Mouse (Mus musculus) adrenal gland, adult 8-10 months (tissue): ENCODE measurements around the gene Bag5. TPM values are rescaled to one million over a fixed set of nuclear protein-coding genes. Genes with fewer than 3 reads are reported as not detected.
"Not testable (repeated sequence)": the region's sequence is repeated elsewhere in the genome, so short reads cannot be mapped to it uniquely, and the experiment has no call there.

Experiments used
- DNase-seq: peaks from one replicate; pipeline ENCODE4 v3.0.0; 2022
- total RNA-seq, 4 experiments: library from RNA; stranded (reverse); gene quantifications; 2 replicates each; pipeline ENCODE4 v1.2.4; 2022

Bag5 gene
- total RNA-seq, 4 experiments from 2014 or later = 39.2 to 41.7 (median 40.0) TPM

DNA sequence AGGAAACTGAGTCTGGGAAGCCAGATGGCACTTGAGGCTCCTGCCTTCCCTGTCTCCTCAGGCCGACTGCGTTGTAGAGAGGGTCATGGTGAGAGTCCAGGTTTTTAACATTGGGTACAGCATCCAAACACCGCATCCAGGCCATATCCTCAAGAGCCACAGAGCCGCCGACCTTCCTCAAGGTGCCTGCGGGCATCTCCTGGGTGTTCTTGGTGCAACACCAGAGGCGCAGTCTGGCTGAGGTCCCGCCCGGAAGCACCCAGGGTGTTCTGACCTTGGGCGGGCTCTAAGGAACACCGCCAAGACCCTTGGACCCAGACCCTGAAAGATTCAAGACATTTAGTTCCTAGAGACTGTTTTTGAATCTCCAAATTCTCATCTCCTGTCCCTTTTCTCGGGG lies 40.5 kb downstream of the Bag5 start:
- no peak for DNase-seq

DNA sequence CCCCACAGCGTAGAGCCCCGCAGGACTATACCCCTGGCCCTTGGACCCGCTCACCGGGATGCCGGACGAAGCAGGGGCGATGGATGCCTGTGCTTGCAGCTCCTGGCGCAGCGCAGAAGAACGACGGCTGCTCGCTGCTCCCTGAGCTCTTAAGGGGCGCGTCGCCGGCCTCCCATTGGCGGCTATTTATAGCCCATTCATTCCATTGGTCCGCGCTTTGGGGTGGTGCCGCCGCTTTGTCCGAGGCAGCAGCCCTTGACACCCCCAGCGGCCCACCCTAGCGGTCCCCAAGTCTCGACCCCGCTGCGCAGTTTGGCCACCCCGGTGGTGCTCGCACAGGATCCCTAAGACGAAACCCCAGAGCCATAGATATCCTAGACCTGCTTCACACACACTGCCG lies 40.9 kb downstream of the Bag5 start, which contains the start of gene Ckb:
Gene Ckb (minus strand): TSS at position 163 of the 400 bp plus-strand sequence.
- no peak for DNase-seq

DNA sequence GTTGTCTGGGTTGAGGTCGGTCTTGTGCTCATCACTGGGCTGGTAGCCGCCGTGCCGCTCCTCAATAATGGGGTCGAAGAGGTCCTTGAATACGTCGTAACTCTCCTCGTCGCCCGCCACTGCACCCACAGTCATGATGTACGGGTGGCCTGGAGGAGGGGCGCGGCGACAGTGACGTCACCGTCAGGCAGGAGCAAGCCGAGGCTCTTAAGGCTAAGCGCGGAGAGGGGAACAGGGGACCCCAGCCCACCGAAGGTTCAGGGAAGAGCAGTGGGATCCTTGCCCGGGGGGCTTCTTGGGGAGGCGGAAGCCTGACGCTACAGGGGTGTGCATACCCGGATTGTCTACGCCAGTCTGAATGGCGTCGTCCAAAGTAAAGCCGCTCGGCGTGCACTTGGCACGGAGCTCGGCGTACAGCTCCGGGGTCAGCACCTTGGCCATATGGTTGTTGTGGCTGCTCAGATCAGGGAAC lies 41.6 kb downstream of the Bag5 start:
- DNase-seq = no peak

DNA sequence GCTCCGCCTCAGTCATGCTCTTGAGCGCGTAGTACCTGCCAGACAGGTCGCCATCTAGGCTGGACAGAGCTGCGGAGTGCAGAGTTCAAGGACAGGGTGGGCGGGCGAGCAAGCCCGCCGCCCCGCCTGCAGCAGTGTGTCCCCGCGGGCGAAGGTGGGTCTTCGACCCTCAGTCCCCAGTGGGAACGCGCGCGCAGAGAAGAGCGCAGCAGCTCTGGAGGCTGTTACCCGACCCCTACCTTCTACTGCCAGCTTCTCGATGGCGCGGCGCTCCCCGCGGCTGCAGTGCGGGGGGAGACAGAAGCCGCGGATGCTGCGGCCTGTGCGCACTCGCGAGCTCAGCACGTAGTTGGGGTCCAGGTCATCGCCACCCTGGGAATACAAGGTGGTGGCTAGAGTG lies 42.1 kb downstream of the Bag5 start:
- DNase-seq = no peak

DNA sequence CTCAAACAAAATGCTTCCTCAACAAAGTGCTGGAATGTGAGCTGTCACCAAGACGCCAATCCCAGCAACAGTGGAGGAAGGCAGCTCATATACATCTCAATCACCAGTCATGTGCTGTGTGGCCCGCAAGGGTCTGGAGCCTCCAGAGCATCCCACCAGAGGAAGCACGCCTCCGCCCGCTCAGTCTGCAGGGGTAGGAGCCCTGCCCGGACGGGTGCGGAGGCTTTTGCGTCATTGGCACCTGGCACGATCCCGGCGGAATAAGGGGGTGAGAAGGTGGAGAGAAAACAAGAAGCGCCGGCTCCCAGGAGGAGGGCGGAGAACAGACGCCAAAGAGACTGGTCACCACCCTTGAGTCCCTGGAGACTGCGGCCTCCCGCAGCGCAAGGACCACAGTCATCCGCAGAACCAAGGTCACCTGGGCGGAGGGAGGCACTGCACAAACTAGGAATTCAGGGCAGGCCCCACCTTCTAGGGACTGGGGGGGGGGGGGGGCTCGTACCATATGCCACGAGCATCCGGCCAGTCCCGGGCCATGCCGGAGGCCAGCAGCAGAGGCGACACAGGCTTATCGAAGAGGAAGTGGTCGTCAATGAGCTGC lies 42.6 kb downstream of the Bag5 start:
- DNase-seq = no peak

DNA sequence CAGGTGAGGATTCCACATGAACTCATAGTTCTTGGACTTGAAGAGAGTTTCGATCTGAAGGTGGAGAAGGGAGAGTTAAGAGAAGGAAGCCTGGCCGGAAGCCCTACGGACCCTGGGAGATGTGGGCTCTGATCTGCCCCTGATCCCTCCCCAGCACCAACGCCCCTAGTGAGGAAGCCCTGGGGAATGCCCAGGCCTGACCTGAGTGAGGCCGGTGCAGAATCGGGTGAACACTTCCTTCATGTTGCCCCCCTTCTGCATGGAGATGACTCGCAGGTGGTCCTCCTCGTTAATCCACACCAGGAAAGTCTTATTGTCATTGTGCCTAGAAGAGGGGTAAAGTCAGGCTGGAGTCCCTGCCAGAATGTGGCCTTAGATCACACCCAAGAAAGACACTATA lies 43.1 kb downstream of the Bag5 start:
- DNase-seq = no peak

DNA sequence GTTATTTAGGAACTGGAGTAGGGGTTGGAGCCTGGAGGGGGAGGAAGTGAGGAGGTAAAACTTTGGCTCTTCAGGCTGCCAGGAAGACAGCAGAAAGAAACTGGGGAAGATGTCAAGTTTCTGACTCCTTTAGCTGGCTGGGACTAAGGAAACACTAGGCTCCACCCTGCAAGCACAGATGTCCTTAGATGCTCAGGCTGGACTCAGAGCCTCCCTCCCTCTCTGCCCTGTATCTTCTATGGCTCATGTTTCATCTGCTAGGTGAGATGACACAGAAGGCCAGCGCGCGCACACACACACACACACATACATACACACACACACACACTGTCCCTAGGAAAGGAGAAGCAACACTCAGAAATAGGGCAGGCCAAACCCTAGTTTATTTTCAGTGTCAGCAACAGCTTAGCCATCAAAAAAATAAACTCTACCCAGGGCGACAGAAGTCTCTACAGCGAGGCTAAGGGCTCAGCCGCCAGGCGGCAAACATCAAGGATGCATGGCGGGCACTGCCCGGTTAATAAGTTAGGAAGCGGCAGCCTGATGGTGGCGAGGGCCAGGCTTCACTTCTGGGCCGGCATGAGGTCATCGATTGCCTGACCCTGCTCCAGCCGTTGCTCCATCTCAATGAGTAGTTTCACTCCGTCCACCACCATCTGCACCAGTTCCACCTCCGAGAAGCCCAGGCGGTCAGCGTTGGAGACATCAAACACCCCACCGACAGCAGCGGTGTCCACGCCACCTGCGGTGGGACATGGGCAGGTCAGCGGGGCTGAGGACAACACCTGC lies 43.9 kb downstream of the Bag5 start:
- DNase-seq = no peak

DNA sequence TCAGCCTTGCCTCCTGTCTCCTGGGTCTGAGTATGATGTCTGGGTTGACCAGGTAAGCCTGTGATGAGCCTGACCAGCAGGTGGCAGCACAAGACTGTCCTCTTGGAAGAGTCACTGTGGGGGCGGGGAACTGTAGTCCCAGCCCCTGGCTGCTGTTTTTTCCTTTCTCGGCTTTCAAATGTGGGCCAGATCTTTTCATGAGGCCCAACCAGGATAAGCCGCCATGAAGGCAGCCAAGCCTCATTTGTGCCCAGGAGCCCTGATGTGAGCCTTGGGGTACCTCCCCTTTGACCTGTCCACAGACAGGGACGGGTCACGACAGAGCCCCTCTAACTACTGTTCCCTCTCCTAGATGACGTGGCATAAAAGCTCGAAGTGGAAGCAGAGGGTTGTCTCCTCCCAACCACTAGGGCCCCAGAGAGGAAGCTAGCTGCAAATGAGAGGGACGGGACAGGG lies 44.6 kb downstream of the Bag5 start:
- peak; percentile 88 for DNase-seq

DNA sequence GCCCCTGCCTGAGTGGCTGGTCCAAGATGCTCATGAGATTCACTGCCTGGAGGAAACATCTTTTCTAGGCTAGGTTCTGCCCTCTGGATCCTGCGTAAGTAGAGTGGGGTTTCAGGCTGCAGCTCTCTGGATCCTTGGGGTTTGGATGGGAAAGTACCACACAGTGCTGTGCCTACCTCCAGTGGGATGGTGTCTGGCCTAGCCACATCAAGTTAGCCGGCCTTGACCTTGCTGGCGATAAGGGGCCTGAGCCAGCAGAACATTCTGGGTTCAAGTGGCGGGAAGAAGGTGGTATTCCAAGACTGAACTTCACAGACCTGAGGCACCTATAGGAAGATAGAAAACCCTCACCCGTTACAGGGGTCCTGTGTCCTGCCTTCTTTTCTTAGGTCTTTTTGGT lies 45.6 kb downstream of the Bag5 start:
- DNase-seq = no peak

DNA sequence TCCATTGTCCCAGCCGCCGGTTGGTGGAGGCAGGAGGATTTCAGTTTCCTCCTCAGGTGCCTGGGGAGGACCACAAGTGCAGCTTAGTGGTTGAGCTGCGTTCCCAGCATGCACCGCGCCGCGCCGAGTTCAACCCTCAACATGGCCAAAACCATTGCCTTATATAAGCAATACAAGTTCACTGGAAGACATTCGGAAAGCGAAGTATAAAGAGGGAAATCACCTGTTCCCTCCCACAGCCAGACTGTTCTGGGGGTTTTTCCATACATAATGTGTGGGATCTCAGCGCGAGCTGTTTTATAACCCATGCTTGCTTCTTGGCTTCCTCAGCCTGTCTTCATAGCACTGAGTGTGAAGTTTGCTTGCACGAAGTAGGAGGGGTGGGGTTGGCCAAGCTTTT lies 46.7 kb downstream of the Bag5 start:
- DNase-seq = no peak

DNA sequence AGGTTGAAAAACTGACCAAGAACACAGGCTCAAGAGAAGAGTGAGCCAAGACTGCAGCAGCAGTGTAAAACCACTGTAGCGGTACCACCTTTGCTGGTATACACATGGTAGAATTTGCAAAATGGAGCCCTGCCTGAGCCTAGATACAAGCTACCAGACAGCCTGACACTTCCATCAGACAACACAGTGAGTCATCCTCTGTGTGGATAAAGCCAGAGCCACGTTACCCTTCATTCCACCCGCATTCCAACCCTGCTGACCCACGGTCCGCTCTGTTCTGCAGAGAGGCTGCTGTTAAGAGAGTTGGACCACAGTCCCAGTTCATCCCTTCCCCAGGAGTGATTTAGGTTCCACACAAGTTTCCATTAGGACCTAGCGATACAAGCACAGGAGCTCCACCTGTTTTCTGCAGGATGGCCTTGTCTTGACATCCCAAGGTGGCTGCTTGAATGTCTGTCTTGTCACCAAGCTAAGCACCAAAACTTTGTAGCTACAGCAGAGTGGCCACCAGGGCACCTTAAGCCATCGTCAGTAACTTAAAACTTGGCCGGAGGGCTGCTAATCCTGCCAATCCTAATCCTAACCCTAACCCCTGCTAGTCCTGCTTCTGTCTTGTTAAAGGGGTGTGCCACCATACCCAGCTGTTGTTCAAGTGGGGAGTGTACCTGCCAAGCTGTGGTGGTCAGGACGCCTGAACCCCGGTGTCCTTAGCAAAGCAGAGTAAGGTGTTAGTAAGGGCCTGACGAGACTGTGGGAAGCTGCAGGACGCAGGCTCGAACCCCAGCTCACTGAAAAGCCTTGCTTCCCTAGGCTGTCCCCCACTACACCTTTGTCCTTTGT lies 47.8 kb downstream of the Bag5 start:
- DNase-seq = no peak

DNA sequence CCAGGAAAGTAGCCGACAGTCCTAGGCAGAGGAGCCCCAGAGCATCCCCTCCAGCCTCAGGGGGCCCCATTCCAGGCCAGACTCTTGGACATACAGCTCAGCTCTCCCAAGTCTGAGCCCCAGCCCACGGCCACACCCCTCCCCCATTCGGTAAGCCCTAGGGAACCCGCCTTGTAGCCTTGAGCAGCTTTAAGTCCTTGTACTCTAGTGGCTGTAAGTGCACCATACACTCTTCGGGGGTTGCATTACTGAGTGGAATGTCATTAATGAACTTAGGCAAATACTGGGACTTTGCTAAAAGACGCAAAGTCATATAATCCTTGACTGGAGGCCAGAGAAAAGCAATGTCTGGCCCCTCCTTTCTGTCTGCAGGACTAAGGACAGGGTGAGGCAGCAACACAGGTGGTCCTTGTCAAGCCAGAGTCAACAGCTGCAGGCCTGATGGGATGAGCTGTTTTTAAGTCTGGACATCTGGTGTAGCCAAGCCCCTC lies 48.9 kb downstream of the Bag5 start:
- no peak for DNase-seq

DNA sequence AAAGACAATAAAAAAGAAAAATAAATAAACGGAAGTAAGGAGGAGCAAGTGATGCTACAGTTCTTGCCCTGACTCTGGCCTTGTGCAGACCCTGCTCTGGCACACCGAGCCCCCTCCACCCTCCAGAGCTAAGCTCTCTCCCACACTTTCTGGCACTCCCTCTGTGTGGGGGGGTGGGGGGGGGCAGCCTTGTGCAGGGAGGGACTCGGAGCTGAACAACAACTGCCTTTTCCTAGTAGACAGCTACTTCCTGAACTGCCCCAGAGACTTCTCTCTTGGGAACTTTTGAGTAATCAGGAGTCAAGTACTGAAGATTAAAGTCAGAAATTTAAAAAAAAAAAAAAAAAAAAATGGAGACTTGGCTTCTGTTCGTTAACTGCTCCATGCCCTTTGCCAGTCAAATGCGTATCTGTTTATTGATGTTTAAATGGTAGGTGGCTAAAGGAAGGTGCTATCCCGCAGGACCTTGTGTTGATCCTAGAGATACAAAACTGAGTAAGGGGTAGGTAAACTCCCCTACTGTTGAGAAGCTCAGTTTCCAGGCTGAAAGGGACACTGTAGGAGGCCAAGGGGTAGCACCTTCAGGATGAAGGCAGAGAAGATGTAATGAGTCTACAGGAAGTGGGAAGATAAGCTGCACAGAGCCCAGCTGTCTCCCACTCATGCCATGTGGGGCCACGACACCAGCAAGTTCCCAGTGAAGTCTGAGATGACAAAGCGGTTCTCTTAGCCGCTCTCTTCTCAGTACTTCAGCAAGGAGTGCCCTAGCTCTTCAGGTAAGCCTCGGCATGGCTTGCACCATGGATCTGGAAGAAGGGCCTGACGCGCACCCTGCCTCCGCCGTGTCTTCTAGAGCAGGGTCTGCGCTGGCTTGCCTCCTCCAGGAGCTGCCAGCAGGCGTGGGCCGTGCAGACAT lies 49.6 kb downstream of the Bag5 start:
- no peak for DNase-seq

DNA sequence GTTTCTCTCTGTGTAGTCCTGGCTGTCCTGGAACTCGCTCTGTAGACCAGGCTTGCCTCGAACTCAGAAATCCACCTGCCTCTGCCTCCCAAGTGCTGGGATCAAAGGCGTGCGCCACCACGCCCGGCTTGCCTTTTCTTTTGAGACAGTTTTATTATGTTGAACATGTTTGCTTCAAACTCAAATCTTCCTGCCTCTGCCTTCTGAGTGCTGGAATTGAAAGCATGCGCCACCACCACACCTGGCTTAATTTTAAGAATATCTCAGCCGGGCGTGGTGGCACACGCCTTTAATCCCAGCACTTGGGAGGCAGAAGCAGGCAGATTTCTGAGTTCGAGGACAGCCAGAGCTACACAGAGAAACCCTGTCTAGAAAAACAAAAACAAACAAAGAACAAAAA lies 51.5 kb downstream of the Bag5 start:
- not testable (repeated sequence) for DNase-seq

DNA sequence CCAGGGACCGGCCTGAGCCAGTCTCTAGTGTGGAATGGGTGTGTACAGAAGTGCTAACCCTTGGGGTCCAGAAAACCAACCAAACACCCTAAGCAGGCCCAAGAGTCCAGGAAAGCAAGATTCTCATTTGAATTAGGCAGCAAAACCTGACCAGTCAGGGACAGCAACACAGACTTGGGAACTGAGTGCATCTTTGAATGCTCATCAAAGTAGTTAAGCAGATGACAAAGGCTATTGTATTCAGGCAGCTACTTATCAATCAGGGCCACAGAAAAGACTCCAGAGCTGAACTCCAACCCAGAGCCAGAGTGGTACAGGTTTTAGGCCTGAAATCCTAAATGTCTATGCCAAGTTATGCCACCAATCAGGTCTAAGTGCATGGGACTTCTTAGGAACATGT lies 52.4 kb downstream of the Bag5 start:
- no peak for DNase-seq

Other genes starting within 250 kb of the Bag5 start
- not detected for gene Gm266, start 227.4 kb downstream of the Bag5 start, total RNA-seq
- gene Eif5, start 175.2 kb downstream of the Bag5 start, total RNA-seq = 100 to 1,000 TPM; 301 to 395 (median 347) TPM
- gene Mark3, start 138.7 kb downstream of the Bag5 start, total RNA-seq = 100 to 1,000 TPM in 1 of 4 experiments, 10 to 100 TPM in 3; 78.4 to 115 (median 93.2) TPM
- gene Ckb, start 40.9 kb downstream of the Bag5 start, total RNA-seq = 100 to 1,000 TPM in 1 of 4 experiments, 10 to 100 TPM in 3; 50.3 to 118 (median 79.5) TPM
- 10 to 100 TPM; 12.8 to 16.6 (median 16.0) TPM for gene Trmt61a, start 35.2 kb downstream of the Bag5 start, total RNA-seq
- gene Apopt1, start within 50 bp of the Bag5 start, total RNA-seq = 10 to 100 TPM; 65.7 to 82.3 (median 74.3) TPM
- 100 to 1,000 TPM in 2 of 4 experiments, 10 to 100 TPM in 2; 87.5 to 137 (median 109) TPM for gene Klc1, start 45.6 kb upstream of the Bag5 start, total RNA-seq
- gene Xrcc3, start 100.6 kb upstream of the Bag5 start, total RNA-seq = 10 to 100 TPM; 17.5 to 22.1 (median 19.4) TPM
- 100 to 1,000 TPM; 113 to 145 (median 123) TPM for gene Zfyve21, start 100.9 kb upstream of the Bag5 start, total RNA-seq
- gene Ppp1r13b, start 194.9 kb upstream of the Bag5 start, total RNA-seq = 10 to 100 TPM; 16.0 to 26.6 (median 18.7) TPM